11 mouse cellular contexts compared by ENCODE assay signal in genomic region chr4:120128033-120128432, GRCm38 (mm10). TPM values are rescaled to one million over a fixed set of nuclear protein-coding genes. Genes with fewer than 3 reads are reported as not detected.
A peak's percentile ranks its signal among the peaks of the same experiment; 100 is the strongest.
DNase-seq lines count a peak whose midpoint lies in the region; ATAC-seq and TF ChIP-seq lines count a peak whose summit lies in the region.
"Had no signal": no experiment of that assay in that cellular context is flagged by ENCODE, and none has a peak within 500 bp of the region (broad histone marks: within the 10 kb centered on the region; RNA-seq: fewer than 3 reads in every experiment).

No protein-coding gene starts in this region.

- H3K27me3 ChIP-seq in liver, adult 2 months (ENCODE audit: control insufficient read depth, insufficient read depth, low read length): no peaks in the 10 kb centered on the region
- no peaks in the 10 kb centered on the region for H3K27me3 ChIP-seq in liver, embryonic 11.5 days (replicated peaks; ENCODE audit: control insufficient read depth, insufficient read depth, low read length)
- 0 out of 2 replicates have a peak, but pooled peaks cover 5% of the 10 kb centered on the region for H3K27me3 ChIP-seq in limb, embryonic 15.5 days
- H3K27me3 ChIP-seq: midbrain, embryonic 15.5 days had no signal

- no peak for ATAC-seq in liver, embryonic 11.5 days (replicated peaks; ENCODE audit: low FRiP score)
- ATAC-seq in limb, embryonic 15.5 days (ENCODE audit: insufficient number of reproducible peaks, low FRiP score, low TSS enrichment, low read depth): peak; percentile 49; the same call in 1 of the 2 replicates
- ATAC-seq: midbrain, embryonic 15.5 days had no signal

- no peaks in the 10 kb centered on the region for H3K9me3 ChIP-seq in liver, embryonic 11.5 days (ENCODE audit: control insufficient read depth, low read length)
- no peaks in the 10 kb centered on the region for H3K9me3 ChIP-seq in limb, embryonic 15.5 days
- H3K9me3 ChIP-seq: midbrain, embryonic 15.5 days had no signal

- 0 out of 2 replicates have a peak, but pooled peaks cover 4% of the 10 kb centered on the region for H3K4me1 ChIP-seq in liver, adult 2 months (ENCODE audit: control insufficient read depth, insufficient read depth, low read length)
- H3K4me1 ChIP-seq in liver, embryonic 11.5 days (replicated peaks; ENCODE audit: control insufficient read depth, insufficient read depth, low read length): no peaks in the 10 kb centered on the region
- H3K4me1 ChIP-seq in limb, embryonic 15.5 days: peaks cover 34% of the 10 kb centered on the region
- H3K4me1 ChIP-seq: midbrain, embryonic 15.5 days had no signal

- DNase-seq in liver, adult 2 months (ENCODE audit: extremely low read depth, low read depth, low spot score): peak; percentile 83
- no peak for DNase-seq in liver, embryonic 11.5 days (ENCODE audit: low spot score)
- peak; percentile 49 to 53 for DNase-seq in adrenal gland, adult 18-20 months (ENCODE audit: low spot score in 2 of 2)
- DNase-seq in gastrocnemius, adult 2 months: peak; percentile 87
- no peak for DNase-seq in layer of hippocampus, postnatal 14 days (ENCODE audit: low spot score in 2 of 2)
- no peak for DNase-seq in spleen, postnatal 4 days (ENCODE audit: low spot score in 2 of 2)
- no peak for DNase-seq in urinary bladder, postnatal 4 days (ENCODE audit: low spot score in 2 of 2)

- H3K36me3 ChIP-seq in liver, adult 2 months (ENCODE audit: control insufficient read depth, insufficient read depth, low read length): no peaks in the 10 kb centered on the region
- no peaks in the 10 kb centered on the region for H3K36me3 ChIP-seq in liver, embryonic 11.5 days (ENCODE audit: control insufficient read depth, insufficient read depth, low read length)
- H3K36me3 ChIP-seq in limb, embryonic 15.5 days: no peaks in the 10 kb centered on the region
- H3K36me3 ChIP-seq: midbrain, embryonic 15.5 days had no signal

- intact Hi-C loops in gastrocnemius, adult 2 months (cut with DNase I): loop anchor here (10.0 kb wide), 1 partner anchor 197 kb away; no protein-coding TSS in a partner anchor

- TF ChIP-seq POLR2A in liver, adult 2 months (IDR thresholded peaks at IDR 0.05; ENCODE audit: extremely low read depth, insufficient read depth, low read length): no peak

- no peak overlapping the region for H3K9ac ChIP-seq in liver, adult 2 months (ENCODE audit: low read depth, low read length)
- no peak overlapping the region for H3K9ac ChIP-seq in liver, embryonic 11.5 days (ENCODE audit: low read depth, low read length)
- no peak overlapping the region for H3K9ac ChIP-seq in limb, embryonic 15.5 days
- H3K9ac ChIP-seq: midbrain, embryonic 15.5 days had no signal

- no peak for TF ChIP-seq CTCF in liver, adult 2 months (IDR thresholded peaks at IDR 0.05; ENCODE audit: low read depth, low read length)
- no peak for TF ChIP-seq CTCF in gastrocnemius, adult 2 months (IDR thresholded peaks at IDR 0.05)

- H3K4me2 ChIP-seq in liver, embryonic 11.5 days: no peak overlapping the region
- H3K4me2 ChIP-seq in limb, embryonic 15.5 days: no peak overlapping the region
- H3K4me2 ChIP-seq: midbrain, embryonic 15.5 days had no signal

- H3K27ac ChIP-seq in liver, adult 2 months (replicated peaks; ENCODE audit: insufficient read depth, low read depth, low read length): no peak overlapping the region
- H3K27ac ChIP-seq in liver, embryonic 11.5 days (ENCODE audit: low read depth, low read length): no peak overlapping the region
- no peak overlapping the region for H3K27ac ChIP-seq in gastrocnemius, adult 2 months
- H3K27ac ChIP-seq in limb, embryonic 15.5 days: no peak overlapping the region
- H3K27ac ChIP-seq: midbrain, embryonic 15.5 days had no signal

- H3K79me2 ChIP-seq in liver, adult 2 months (ENCODE audit: control insufficient read depth, insufficient read depth, low read length): no peaks in the 10 kb centered on the region

- no peak overlapping the region for H3K4me3 ChIP-seq in liver, adult 2 months (ENCODE audit: insufficient read depth, low read depth, low read length)
- H3K4me3 ChIP-seq in liver, embryonic 11.5 days (ENCODE audit: low read depth, low read length): no peak overlapping the region
- H3K4me3 ChIP-seq in gastrocnemius, adult 2 months: no peak overlapping the region
- H3K4me3 ChIP-seq in limb, embryonic 15.5 days: no peak overlapping the region
- H3K4me3 ChIP-seq: midbrain, embryonic 15.5 days had no signal

- 43% methylated on average over 4 of the region's 4 CpGs for WGBS in liver, adult 2 months
- 70% methylated on average over 4 of the region's 4 CpGs for WGBS in liver, embryonic 11.5 days
- whole genome bisulfite sequencing in limb, embryonic 15.5 days: 45% methylated on average over 4 of the region's 4 CpGs

RNA-seq across cellular contexts. Expression of gene Edn2, which starts 33.0 kb away (rescaled TPM):
- total RNA-seq in liver, adult 2 months (2014; rRNA removed): not detected in 2 replicates
- polyA plus RNA-seq in liver, adult 2 months (2012; rRNA removed): not detected in 2 replicates
- polyA plus RNA-seq in liver, embryonic 11.5 days (2014; fragmentation: Nextera tagmentation; extraction: Ambion mirVana): 0.25 and 0.59 TPM in 2 replicates
- total RNA-seq in adrenal gland, adult 18-20 months (2021): under 1 TPM in 1 of 2 experiments, not detected in 1; 0.26 TPM
- total RNA-seq in gastrocnemius, adult 2 months (2021): not detected
- 3.8 and 4.6 TPM in 2 replicates for polyA plus RNA-seq in limb, embryonic 15.5 days (2015; fragmentation: Nextera tagmentation; extraction: Ambion mirVana)
- total RNA-seq in layer of hippocampus, postnatal 14 days (2021): not detected
- total RNA-seq: common myeloid progenitor, adult 5-6 weeks; hematopoietic stem cell, adult 5-6 weeks had no signal

Comparison
In these comparisons a context has a peak if more than half of its experiments do, and no peak if none do; other contexts are left out.
1. DNase-seq: peak in liver, adult 2 months (single experiment), adrenal gland, adult 18-20 months (2 of 2) and gastrocnemius, adult 2 months (single experiment); none in liver, embryonic 11.5 days (single experiment), layer of hippocampus, postnatal 14 days (0 of 2), spleen, postnatal 4 days (0 of 2) and urinary bladder, postnatal 4 days (0 of 2).